Mouse (Mus musculus): ENCODE data around the gene Emc9. TPM values are rescaled to one million over a fixed set of nuclear protein-coding genes. Genes with fewer than 3 reads are reported as not detected.
A peak's percentile ranks its signal among the peaks of the same experiment; 100 is the strongest.

The Emc9 gene
- total and polyA plus RNA-seq, 3 experiments, result 38.7 to 59.4 TPM; not detected in 1

DNA sequence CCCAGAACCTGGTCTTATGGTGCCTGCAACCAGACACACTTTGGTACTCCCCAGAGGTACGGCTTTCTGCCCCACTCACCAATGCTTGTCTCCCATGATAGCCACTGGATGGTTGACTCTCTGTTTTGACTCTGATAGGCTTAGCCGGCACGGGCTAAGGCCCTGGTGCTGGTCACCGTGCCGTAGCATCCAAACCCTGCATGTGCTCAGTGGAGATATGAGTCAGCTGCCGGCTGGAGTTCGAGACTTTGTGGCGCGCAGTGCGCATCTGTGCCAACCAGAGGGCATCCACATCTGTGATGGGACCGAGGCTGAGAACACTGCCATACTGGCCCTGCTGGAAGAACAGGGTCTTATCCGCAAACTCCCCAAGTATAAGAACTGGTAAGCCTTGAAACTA is 42.8 kb downstream of the Emc9 start:
- peaks cover 8 to 17% of the 10 kb centered on the region in 2 experiments for H3K4me1 ChIP-seq (ENCODE audit: control insufficient read depth in 1 of 2, insufficient read depth in 2 of 2, low read length in 2 of 2)
- no peaks in the 10 kb centered on the region for H3K27me3 ChIP-seq (ENCODE audit: control insufficient read depth in 1 of 2, insufficient read depth in 2 of 2, low read length in 2 of 2)
- no peak overlapping the region for H3K9ac ChIP-seq (ENCODE audit: control insufficient read depth, low read depth, low read length, poor library complexity, severe bottlenecking)
- H3K9me3 ChIP-seq (replicated peaks; ENCODE audit: insufficient read depth, low read length), result no peaks in the 10 kb centered on the region
- no peak for DNase-seq (ENCODE audit: low read depth, low spot score)
- TF ChIP-seq ZC3H11A (IDR thresholded peaks at IDR 0.05; ENCODE audit: low read depth, low read length) (no peak), MEF2A (IDR thresholded peaks at IDR 0.05; ENCODE audit: extremely low read depth, insufficient replicate concordance, low read depth, low read length, poor library complexity, severe bottlenecking) (no peak), RCOR1 (IDR thresholded peaks at IDR 0.05; ENCODE audit: low read depth, low read length) (no peak), MAFK (IDR thresholded peaks at IDR 0.05; ENCODE audit: borderline replicate concordance, low read depth, low read length) (no peak), UBTF (IDR thresholded peaks at IDR 0.05; ENCODE audit: borderline replicate concordance, insufficient read depth, low read depth, low read length) (no peak), MXI1 (IDR thresholded peaks at IDR 0.05; ENCODE audit: low read depth, low read length) (no peak), MYC (IDR thresholded peaks at IDR 0.05; ENCODE audit: low read depth, low read length) (no peak), BHLHE40 (IDR thresholded peaks at IDR 0.05; ENCODE audit: borderline replicate concordance, low read depth, low read length) (no peak), CHD1 (IDR thresholded peaks at IDR 0.05; ENCODE audit: low read depth, low read length) (no peak), GATA1 (IDR thresholded peaks at IDR 0.05; ENCODE audit: low read depth, low read length) (no peak), ZKSCAN1 (IDR thresholded peaks at IDR 0.05; ENCODE audit: low read depth, low read length) (no peak), NRF1 (IDR thresholded peaks at IDR 0.05; ENCODE audit: insufficient read depth, low read depth, low read length, poor library complexity, severe bottlenecking) (no peak), TCF12 (IDR thresholded peaks at IDR 0.05; ENCODE audit: low read depth, low read length) (no peak), USF2 (IDR thresholded peaks at IDR 0.05; ENCODE audit: borderline replicate concordance in 1 of 2, insufficient read depth in 1 of 2, low read depth in 1 of 2, low read length in 2 of 2) (no peak), POLR2AphosphoS5 (IDR thresholded peaks at IDR 0.05; ENCODE audit: borderline replicate concordance, low read depth, low read length) (no peak), KAT2A (conservative IDR thresholded peaks at IDR 0.05; ENCODE audit: low read depth, low read length) (no peak), MYB (IDR thresholded peaks at IDR 0.05; ENCODE audit: low read depth, low read length) (no peak), HCFC1 (IDR thresholded peaks at IDR 0.05; ENCODE audit: low read depth, low read length) (no peak)
- no peak overlapping the region for H3K4me3 ChIP-seq (ENCODE audit: control insufficient read depth in 1 of 2, insufficient read depth in 1 of 2, low read depth in 2 of 2, low read length in 2 of 2)
- H3K79me2 ChIP-seq (ENCODE audit: control insufficient read depth, insufficient read depth, low read length, poor library complexity), result peaks cover 15% of the 10 kb centered on the region
- no peak overlapping the region for H3K27ac ChIP-seq (ENCODE audit: control insufficient read depth, low read depth, low read length)
- peaks cover 17 to 20% of the 10 kb centered on the region in 2 experiments for H3K36me3 ChIP-seq (ENCODE audit: control insufficient read depth in 1 of 2, insufficient read depth in 2 of 2, low read length in 2 of 2)

DNA sequence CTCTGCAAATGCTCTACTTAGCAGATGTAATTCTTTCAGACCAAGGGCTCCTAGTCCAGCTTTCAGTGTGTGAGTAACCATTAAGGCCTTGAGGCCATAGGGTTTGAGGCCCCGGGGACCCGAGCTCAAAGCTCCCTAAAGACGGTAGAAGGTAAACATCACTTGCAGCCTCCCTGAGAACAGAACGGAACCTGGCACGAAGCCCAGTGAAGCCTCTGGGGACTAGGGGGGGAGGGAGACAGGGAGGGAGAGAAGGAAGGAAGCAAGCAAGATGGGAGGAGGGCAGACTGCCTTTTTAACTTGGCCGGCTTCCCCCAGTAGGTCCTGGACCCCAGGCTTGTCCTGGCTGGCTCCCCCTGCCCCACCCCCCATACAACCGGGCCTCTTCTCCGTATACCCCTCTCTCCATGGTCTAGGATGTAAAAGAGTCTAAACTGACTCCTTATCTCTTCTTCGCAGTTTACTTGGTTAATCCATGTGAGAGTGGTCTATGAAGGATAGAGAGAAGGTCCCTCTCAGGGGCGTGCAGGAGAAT is 44.2 kb downstream of the Emc9 start:
- Histone ChIP-seq H3K9ac (ENCODE audit: control insufficient read depth, low read depth, low read length, poor library complexity, severe bottlenecking) (peak overlapping the region; percentile 93), H3K4me1 (ENCODE audit: control insufficient read depth in 1 of 2, insufficient read depth in 2 of 2, low read length in 2 of 2) (peaks cover 8 to 17% of the 10 kb centered on the region in 2 experiments), H3K36me3 (ENCODE audit: control insufficient read depth in 1 of 2, insufficient read depth in 2 of 2, low read length in 2 of 2) (peaks cover 12 to 17% of the 10 kb centered on the region in 2 experiments), H3K79me2 (ENCODE audit: control insufficient read depth, insufficient read depth, low read length, poor library complexity) (peaks cover 15% of the 10 kb centered on the region), H3K4me3 (ENCODE audit: control insufficient read depth in 1 of 2, insufficient read depth in 1 of 2, low read depth in 2 of 2, low read length in 2 of 2) (peak overlapping the region; percentile 88 to 94), H3K27me3 (ENCODE audit: control insufficient read depth in 1 of 2, insufficient read depth in 2 of 2, low read length in 2 of 2) (no peaks in the 10 kb centered on the region), H3K27ac (ENCODE audit: control insufficient read depth, low read depth, low read length) (peak overlapping the region; percentile 87), H3K9me3 (replicated peaks; ENCODE audit: insufficient read depth, low read length) (no peaks in the 10 kb centered on the region)
- TF ChIP-seq MAX (IDR thresholded peaks at IDR 0.05; ENCODE audit: low read length) (peak; percentile 54; the same call in 1 of the 2 replicates), CHD1 (IDR thresholded peaks at IDR 0.05; ENCODE audit: low read depth, low read length) (peak; percentile 50; the same call in 1 of the 2 replicates), GATA1 (IDR thresholded peaks at IDR 0.05; ENCODE audit: low read depth, low read length) (peak; percentile 57), ETS1 (IDR thresholded peaks at IDR 0.05; ENCODE audit: low read depth, low read length) (peak; percentile 48), EP300 (IDR thresholded peaks at IDR 0.05; ENCODE audit: low read depth in 1 of 2, low read length in 2 of 2) (no peak; a peak in 1 of 4 replicates), TCF12 (IDR thresholded peaks at IDR 0.05; ENCODE audit: low read depth, low read length) (no peak; the same call in 1 of the 2 replicates), TAL1 (IDR thresholded peaks at IDR 0.05; ENCODE audit: low read length) (peak; percentile 66), SIN3A (IDR thresholded peaks at IDR 0.05; ENCODE audit: low read length) (peak; percentile 77), MXI1 (IDR thresholded peaks at IDR 0.05; ENCODE audit: low read depth, low read length) (peak; percentile 46), MAZ (IDR thresholded peaks at IDR 0.05; ENCODE audit: low read depth, low read length) (peak; percentile 84)
- peak; percentile 93 for DNase-seq (ENCODE audit: low read depth, low spot score)
